Mouse (Mus musculus) naive thymus-derived CD4-positive, alpha-beta T cell, adult 2 months (primary cell): ENCODE measurements at regions not wholly inside any gene's neighbourhood (a gene's known extent, or its start where the extent isn't known, plus 50 kb on each side); places are given as distances from the start of the nearest gene placed in this dataset.
A peak's percentile ranks its signal among the peaks of the same experiment; 100 is the strongest.

Experiments
- DNase-seq: peaks from one replicate; pipeline ENCODE4 v3.0.0-alpha.2; 2011; ENCODE audit warnings: low read depth

DNA sequence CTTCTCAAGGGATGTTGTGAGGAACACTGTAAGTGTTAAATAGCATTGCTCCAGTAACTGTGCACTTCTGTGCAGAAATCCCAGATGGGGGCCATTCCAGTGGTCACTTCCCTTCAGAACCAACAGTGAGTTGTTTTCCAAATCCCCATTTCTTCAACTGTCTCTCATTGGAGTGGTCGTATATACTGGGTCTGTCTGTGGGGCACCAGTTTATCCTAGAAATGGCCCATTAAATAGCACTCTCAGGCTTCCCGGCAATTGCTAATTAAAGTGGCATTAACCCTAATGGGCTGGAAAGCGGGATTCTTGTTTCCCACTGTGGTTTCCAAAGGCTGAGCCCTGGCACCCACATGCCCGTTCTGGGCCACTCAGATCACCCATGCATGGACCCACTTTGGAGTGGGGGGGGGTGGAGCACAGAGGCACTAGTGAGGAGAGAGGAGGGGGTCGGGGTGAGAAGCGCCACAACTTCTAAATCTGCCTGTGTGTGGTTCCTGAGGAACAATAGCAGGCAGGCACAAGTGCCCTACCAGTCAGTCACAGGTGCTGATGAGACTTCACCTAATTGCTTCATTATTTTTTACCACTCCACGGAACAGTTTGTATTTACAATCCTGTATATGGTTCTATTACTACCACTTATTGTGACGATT lies 78.1 kb downstream of the Fam204a start:
- DNase-seq: no peak

GRCm38 (mm10) chr19:60146451-60147190 lies 79.9 kb downstream of the Fam204a start:
- no peak for DNase-seq

GRCm38 (mm10) chr19:60145242-60145641 lies 81.3 kb downstream of the Fam204a start:
- DNase-seq: no peak

DNA sequence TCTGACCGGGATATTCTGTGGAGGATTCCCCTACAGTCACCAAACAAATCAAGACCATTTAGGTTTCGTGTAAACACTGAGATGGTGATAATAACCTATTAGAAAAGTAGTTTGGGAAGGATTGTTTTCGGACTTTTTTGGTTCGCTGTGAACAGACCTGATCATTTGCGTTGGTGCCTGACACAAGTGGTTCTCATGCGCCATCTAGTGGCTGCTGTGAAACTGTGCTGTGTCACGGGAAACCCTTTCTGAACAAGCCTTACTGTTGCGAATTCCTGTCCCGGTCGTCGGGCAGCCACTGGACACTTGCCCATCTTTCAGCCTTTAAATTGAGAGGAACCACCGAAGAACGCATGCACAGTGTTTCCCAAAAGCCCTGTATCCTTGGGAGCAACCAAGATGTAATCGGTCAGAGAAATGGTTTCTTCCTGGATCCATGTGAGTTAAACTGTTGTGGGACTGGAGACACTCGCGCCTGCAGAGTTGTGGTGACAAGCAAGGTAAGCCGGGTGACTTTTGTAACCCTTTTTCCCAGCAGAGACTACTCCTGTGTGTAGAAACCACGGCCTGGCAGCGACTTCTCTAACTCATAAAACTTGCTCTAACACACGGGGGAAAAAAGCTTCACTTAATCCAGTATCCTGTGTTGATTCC lies 82.0 kb downstream of the Fam204a start:
- DNase-seq: peak; percentile 88

DNA sequence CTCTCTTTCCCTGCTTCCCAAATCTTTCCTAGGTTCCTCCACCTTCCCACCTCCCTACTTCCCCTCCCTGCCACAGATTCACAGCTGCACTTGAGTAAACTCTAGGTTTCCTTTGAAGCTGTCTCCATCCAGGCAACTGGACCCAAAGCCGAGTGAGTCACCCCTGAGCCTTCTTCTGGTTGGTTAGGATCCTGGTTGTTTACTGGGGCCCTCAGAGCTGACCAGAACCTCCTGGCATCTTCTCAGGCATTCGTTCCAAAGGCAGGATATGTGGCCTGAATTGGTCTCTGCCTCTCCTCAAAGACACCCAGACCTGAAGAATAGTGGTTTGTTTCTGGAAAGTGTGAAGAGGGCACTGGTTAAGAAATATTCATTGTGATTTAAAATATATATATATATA lies 87.6 kb downstream of the Fam204a start:
- no peak for DNase-seq

GRCm38 (mm10) chr19:60136491-60136890 lies 90.0 kb downstream of the Fam204a start:
- DNase-seq: no peak

DNA sequence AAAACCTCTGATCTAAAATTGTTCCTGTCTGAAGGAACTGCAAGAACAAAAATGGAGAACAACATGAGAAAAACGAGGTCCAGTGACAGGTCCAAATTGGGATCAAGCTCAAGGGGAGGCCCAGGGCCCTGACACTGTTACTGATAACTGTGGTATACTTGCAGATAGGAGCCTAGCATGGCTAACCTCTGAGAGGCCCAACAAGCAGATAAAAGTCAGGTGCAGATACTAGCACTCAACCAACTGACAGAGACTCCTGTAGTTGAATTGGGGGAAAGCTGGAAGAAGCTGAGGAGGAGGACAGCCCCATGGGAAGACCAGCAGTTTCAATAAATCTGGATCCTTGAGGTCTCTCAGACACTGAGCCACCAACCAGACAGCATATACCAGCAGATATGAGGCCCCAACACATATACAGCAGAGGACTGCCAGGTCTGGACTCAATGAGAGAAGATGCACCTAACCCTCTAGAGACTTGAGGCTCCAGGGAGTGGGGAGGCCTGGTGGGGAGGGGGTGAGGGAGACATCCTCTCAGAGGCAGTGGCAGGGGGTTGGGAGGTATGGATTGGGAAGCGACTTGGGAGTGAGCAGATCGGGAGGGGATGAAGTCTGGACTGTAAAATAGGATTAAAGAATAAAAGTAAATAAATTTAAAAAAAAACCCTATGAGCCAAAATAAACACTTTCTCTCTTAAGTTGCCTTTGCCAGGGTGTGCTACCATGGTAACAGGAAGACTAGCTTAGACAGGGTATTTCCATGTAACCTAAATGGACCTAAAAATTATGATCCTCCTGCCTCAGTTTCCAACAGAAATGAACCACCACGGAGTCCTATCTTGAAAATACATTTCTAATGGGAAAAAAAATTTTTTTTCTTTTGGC lies 91.8 kb downstream of the Fam204a start:
- DNase-seq: no peak

- no peak for DNase-seq
Measured at GRCm38 (mm10) chr19:60129635-60130034, 96.9 kb downstream of the Fam204a start.

- DNase-seq: no peak
Measured at GRCm38 (mm10) chr19:60124638-60125037, 101.9 kb downstream of the Fam204a start.

DNA sequence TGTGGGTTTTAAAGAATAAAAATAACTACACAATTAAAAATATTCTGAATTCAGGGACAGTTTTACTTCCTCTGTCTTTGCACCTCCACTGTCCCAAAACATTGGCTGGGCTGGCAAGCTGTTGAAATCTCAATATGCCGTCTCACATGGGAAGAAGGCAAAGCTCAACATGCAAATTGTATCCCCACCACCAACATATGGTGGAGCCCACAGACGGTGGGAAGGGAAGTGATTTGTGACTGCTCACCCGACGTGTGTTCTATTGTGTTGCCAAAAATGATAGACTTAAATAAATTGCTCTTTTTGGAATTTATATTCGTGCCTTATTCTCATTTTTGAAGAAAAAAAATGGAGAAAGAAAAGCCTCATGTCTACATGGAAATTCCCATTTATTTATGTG lies 105.6 kb downstream of the Fam204a start:
- no peak for DNase-seq

GRCm38 (mm10) chr19:60119051-60119450 lies 107.5 kb downstream of the Fam204a start:
- no peak for DNase-seq

- no peak for DNase-seq
Measured at GRCm38 (mm10) chr19:60113666-60114388, 112.7 kb downstream of the Fam204a start.

DNA sequence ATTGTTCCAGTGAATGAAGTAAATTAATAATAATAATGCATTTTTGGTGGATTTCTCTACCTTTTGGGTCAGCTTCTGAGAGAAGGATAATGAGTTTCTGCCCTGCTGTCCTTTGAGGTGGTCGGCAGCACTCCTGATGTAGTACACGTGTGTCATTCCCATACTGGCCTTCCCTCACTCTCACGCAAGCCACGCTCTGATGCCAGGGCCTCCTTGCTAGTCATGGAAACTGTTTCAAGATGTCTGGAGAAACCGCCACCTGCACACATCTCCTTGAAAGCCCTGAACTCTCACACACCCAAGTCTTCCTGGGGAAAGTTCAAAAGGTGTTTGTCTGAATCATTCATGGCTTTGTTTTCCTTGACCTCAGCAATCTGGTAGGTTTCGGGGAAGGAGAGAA lies 116.2 kb downstream of the Fam204a start:
- DNase-seq: no peak

GRCm38 (mm10) chr19:60109488-60109887 lies 117.0 kb downstream of the Fam204a start:
- no peak for DNase-seq

DNA sequence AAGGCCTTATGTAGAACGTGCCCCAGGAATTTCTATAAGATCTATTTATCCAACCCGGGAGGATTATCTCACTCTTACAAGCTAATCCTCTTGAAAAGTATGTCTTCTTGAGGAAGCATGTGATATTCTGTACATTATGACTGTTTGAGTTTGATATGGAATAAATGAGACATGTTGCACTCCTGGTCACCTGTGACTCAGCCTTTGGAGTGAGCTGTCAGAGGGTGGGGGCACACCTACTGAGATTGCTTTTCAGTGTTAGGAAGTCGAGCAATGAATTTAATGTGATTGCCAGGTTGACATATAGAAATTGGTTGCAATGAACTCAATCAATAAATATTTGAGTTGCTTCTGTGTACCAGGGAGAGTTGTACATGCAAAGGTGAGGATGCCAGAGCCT lies 128.6 kb downstream of the Fam204a start:
- DNase-seq: no peak

GRCm38 (mm10) chr19:60074986-60075385 lies 131.5 kb upstream of the Rab11fip2 start:
- no peak for DNase-seq

DNA sequence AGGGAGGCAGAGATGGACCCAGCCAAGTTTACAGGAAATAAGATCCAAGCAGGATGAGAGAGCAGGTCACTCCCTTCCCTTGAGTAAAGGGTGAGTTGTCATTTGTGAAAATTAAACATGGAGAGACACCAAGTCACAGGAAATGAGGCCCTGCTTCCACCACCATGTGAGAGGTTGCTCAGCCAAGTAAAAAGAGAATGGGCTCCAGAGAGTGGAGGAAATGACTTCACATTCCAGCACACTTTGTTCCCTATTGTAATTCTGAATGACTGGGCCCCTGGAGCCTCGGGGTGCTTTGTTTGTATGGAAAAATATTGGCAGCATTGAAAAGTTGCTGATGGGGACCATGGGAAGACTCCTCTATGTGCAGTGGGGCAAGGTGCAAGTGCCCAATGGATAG lies 129.9 kb upstream of the Rab11fip2 start:
- DNase-seq: no peak

DNA sequence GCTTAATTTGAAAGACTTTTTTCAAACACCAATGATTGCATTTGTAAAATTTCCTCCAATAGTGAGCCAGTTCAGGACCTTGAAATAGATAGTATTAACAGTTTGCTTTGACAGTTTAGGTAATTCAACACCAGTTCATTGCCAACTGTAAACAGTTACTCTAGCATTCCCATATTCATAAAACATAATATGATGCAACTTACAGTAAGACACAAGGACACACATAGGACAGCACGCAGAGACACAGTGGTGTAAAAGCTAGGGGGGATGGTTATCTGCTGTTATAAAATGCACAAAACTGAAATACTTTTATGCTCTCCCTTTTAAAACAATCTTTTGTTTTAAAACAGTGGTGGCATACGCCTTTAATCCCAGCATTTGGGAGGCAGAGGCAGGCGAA lies 122.7 kb upstream of the Rab11fip2 start:
- DNase-seq: no peak

GRCm38 (mm10) chr19:60055121-60055874 lies 111.8 kb upstream of the Rab11fip2 start:
- no peak for DNase-seq

DNA sequence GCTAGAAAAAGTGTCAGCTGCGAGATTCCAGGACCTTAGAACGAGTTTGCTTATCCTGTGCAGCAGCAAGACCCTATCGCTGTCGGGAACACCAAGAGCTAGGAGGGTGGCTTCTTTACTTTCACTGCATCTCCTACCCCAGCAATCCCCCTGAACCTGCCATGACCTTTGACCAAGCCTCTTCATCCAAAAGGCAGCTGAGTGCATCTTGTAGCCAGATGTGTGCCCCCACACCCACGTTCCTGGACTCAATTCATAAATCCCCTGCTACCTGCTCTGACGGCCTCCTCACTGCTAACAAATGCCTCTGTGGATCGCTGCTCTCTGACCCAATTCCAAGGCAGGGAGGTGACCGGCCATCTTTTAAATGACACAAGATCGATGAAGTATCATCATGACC lies 107.7 kb upstream of the Rab11fip2 start:
- DNase-seq: no peak

DNA sequence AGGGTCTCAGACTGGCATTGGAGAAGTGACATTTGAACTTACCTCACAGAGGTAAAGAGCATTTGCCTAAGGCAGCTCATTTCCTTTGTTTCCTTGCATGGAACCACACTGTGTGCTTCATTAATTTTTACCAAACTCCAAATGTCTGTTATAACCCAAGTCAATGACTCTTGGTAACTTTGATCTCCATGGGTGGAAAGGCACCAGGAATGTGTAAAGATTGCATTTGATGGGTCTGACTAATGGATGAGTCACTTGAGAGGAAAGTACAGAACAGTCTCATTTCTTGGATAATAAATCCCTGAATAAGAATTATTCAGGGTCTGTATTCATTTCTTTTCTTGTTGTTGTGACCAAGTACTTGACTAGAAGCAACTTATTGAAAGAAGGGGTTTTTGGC lies 97.3 kb upstream of the Rab11fip2 start:
- no peak for DNase-seq
